Mouse (Mus musculus) spleen, postnatal 10 days (tissue): ENCODE data around the gene Srrd.
"Not testable (repeated sequence)": the region's sequence is repeated elsewhere in the genome, so short reads cannot be mapped to it uniquely, and the experiment has no call there.

Source experiments
- DNase-seq, 2 experiments: peaks; one replicate each; pipeline ENCODE4 v3.0.0; 2021 to 2022; ENCODE audit warnings: low spot score in 2 of 2

Srrd gene

DNA sequence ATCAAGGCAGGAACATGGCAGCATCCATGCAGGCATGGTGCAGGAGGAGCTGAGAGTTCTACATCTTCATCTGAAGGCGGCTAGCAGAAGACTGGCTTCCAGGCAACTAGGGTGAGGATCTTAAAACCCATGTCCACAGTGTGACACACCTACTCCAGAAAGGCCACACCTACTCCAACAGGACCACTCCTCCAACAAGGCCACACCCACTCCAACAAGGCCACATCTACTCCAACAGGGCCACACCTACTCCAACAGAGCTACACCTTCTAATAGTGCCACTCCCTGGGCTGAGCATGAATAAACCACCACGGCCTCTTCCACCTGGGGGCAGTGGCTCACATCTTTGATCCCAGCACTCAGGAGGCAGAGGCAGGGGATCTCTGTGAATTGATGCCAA is 23.5 kb downstream of the Srrd start:
- DNase-seq = not testable (repeated sequence)

DNA sequence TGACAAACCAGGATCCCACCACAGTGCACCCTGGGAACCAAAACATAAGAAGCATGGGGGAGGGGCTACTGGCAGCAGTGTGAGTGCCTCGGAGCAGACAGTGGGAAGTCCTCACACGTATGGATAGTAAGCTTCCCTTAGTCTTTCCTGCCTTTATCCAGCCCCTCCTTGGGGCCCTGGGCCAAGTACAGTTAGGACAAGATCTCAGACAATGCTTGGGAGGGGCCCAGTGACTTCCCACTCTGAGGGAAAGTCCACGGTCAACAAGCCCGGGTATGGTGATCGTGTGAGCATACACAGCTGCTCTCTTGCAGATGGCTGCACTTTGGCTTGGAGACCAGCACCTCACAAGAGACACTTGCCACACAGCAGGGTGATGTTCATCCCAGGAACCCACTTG is 25.5 kb downstream of the Srrd start:
- no peak for DNase-seq

DNA sequence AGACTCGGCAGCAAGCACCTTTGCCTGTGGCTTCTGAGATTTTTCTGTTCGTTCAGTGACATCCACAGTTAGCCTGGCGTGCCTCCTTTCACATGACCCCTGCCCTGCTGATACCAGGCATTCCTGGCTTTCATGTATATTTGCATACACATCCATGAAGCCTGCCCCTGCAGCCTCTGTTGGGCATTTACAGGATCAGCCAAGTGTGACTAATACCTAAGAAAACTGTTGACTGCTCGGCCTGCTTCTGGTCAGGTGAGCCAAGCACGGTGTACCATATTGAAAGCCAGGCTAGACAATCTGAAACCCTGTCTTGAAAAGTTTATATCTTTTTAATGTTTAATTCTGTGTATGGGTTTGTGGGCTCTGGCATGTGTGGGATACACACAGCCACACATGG is 26.4 kb downstream of the Srrd start:
- no peak for DNase-seq

DNA sequence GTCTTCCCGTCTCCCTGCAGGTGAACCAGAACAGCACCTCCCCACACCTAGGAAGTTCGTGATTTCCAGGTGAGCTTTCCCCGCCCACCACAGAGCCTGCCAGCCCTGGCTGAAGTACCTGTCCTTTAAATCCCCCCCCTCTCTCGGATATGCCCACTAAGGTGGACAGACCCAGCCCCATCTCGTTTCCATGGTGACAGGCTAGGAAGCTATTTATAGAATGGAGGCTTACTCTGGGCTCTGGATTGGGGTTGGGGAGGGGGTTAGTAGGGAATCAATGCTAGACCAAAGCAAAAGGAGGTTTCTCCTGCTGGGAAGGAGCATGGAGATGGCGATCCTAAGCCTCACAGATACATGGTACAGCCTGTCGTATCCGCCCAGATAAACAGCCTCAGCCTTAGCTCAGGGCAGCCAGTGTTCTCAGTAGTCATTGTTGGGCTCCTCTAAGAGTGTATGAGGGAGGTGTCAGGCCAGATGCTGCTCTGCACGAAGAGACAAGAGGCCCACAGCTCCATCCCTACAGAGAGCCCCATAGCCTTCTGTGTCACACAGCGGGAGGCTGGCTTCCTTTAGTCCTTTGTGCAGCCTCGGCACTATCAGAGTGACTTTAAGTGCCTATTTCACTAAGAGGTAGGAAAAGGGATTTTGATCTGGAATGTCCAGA is 29.5 kb downstream of the Srrd start:
- no peak for DNase-seq

DNA sequence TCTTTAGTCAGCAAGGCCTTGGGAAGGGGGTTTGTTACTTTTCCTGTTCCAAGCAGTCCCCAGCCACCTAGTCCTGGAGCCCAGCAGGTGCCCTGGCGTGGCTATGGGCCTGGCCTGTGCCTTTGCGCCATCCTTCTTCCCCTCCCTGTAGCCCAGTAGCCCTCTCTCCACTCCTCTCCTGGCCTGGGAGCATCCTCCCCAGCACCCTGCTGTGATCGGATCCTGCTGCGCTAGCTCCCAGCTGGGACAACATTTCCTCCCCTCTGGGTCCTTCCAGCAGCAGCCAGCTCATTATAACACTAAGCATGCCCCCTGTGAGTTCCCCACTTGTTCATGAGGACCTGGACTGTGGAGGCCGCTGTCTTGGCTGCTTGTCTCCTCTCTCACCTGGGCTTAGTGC is 37.0 kb downstream of the Srrd start:
- DNase-seq = no peak

DNA sequence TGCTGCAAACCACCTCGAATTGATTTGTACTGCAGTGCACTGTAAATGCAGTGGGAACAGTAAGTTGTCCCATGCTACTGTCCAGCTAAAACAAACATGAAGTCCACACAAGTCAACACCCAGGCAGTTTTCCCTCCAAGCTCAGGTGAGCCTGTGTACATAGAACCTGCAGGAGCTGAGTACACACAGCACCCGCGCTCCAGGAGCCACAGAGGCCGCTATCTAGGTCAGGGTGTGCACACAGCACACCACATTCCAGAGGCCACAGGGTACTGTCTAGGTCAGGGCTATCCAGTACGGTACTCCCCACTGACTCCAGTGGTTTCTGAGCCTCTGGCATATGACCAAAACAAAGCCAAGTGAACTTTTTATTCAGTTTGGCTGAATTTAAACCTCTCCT is 40.5 kb downstream of the Srrd start:
- DNase-seq = no peak

DNA sequence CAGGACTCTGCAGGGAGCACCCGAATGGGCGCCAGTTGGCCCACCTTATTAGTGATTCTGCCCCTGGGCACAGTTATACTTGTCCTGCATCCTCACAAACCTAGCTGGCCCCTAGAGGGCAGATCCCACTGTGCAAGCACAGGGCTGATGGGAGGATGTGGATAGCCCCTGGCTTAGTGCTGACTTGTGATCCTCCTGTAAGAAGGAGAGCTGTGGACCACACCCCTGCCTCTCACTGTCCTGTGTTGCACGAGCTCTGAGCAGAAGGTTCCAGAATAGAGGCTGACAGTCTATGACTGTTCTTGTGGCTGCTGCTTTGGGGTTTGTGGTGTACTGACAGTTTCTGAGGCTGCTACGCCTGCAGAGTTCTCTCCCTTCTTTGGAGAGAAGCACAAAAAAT is 41.1 kb downstream of the Srrd start:
- no peak for DNase-seq

DNA sequence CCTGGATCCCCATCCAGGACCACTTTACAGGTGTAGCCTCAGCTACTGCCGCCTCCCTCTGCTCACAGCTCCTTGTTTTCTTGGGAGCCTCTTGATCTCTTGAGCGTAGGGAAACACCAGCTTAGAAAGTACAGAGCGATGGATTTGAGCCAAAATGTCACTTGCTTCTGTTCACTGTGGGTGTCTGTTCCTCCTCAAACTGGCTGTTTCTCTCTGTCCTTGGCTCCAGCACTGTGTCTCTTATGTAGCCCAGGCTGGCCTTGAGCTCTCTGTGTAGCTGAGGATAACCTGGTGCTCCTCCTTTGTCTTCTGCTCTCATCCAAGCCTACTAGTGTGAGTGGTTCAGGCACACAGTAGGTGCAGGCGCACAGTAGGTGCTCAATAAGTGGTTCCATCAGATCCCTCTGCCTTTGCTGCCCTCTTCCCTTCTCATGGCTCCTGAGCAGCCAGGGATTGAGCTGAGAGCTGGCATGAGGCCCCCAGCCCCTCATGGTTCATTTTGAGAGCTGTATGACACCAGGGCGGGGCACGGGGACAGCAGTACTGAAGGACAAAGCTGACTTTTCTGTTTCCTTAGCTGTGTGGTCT is 42.0 kb downstream of the Srrd start:
- DNase-seq = no peak

DNA sequence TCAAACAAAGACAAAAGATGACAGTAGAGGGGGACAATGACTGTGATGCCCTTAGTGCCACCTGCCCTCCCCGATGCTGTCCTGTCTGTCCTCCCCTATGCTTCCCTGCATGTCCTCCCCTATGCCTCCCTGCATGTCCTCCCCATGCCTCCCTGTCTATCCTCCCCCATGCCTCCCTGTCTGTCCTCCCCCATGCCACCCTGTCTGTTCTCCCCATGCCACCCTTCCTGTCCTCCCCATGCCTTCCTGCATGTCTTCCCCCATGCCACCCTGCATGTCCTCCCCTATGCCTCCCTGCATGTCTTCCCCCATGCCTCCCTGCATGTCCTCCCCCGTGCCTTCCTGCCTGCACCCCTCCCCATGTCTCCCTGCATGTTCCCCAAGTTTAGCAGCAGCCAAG is 42.7 kb downstream of the Srrd start:
- no peak for DNase-seq

DNA sequence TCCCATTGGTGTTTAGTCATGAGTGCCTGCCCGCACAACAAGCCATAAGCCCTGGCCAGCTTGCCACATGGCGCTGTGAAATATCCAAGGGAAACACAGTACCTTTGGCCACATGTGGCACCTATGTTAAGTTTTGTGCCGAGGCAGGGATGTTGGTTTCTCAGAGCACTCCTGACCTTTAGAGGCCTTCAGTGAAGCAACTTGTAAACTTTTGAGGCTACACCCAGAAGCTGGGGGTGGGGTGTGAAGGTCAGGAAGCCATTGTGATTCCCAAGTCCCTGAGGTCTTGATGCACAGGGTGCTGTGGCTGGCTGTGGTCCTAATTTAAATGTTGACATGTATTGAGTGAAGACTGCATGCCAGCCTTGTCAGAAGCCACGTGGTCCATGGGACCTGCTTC is 43.4 kb downstream of the Srrd start:
- DNase-seq = no peak

DNA sequence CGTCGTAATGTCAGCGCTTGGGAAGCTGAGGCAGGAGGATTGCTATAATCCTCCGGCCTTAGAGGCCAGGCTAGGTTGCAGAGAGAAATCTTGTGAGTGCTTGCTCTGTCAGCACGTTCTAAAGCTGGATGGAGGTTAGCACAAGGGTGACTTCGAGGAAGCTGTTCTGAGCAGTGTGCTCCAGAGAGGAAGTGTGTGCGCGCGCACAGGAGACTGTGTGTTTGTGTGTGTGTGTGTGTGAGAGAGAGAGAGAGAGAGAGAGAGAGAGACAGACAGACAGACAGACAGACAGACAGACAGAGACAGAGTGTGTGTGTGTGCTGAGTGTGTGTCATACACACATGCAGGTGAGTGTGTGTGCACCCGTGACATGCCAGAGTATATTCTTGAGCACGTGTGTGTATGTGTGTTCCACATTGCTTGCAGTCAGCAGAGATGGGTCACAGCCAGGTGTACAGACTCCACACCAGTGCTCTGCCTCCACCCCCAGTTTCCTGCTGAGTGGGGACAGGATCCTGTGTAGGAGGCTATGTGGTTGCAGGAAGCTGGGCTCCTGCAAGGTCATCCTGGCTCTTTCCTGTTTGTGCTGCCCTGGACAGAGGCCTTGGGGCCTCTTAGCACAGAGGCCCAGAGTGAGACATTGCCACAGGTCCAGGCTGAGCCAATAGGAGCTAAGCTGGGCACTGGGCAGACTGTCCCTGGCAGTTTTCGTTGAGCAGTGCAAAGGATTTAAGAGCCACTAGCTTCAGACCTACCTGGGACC is 44.4 kb downstream of the Srrd start:
- peak in 1 of 2 experiments; percentile 48 for DNase-seq

DNA sequence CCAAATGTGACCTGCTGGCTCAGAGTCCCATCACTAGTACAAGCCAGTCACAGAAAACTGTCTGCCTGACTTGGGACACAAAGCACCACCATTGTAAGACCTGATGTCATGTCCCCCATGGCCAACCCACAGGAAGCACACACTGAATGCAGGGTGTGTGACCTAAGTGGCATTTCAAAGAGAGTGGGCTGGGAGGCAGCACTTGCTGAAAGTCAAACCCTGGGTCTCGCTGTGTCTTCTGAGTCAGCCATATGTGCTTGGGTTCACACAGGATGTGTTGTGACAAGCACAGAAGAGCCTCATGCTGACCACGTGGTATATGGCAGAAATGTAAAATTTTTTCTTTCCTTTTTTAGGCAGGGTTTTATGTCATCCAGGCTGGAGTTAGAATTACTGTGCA is 45.6 kb downstream of the Srrd start:
- no peak for DNase-seq

DNA sequence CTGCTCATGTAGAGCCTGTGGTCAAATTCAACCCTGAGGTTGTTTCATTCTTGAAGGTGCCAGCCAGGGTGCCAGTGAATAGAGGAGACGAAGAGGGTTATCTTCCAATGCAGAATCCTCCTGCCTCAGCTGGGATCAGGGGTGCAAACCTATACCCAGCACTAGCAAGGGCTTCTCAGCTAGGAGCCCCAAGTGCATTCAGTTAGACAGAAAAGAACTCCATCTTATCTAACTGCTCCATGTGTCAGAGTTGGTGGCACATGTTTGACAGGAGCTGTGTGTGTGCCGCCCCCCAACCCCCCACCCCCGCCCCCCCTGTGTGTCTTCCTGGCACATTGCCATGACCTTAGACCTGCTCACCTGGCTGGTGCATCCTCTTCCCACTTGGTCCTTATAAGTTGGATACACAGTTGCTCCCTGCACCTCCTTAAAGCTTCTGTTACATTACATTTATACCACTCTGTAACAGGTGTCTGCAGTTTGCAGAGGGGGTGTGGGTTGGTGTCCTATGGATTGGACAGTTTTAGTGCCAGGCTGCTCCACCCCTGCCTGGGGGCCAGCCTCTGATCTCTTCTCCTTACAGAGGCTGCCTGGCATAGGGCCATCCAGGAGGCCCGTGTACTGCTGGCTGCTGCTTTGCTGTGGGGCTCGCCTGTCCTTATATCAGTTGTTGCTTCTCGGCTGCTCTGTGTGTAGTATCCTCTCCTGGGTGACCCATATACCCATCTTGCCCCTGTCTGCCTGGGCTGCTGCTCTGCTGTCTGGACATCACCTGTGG is 46.2 kb downstream of the Srrd start:
- peak in 1 of 2 experiments; percentile 62 for DNase-seq

DNA sequence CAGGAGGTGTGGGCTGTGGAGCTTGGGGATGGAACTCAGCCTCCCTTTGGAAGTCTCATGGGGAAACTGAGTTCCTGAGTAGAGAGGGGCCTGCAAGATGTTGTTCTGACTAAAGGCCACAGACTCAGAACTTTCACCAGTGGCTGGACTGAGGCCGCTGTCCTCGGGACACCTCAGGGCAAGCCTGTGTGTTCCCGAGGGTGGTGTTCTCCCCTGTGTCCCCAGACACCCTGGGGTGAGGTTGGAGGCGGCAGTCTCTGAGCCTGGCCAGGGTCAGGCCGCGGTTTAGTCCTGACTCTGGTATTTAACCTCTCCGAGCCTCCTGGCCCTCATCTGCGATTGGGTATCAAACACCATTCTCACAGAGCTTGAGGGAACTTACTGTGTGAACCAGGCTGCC is 47.3 kb downstream of the Srrd start:
- no peak for DNase-seq

DNA sequence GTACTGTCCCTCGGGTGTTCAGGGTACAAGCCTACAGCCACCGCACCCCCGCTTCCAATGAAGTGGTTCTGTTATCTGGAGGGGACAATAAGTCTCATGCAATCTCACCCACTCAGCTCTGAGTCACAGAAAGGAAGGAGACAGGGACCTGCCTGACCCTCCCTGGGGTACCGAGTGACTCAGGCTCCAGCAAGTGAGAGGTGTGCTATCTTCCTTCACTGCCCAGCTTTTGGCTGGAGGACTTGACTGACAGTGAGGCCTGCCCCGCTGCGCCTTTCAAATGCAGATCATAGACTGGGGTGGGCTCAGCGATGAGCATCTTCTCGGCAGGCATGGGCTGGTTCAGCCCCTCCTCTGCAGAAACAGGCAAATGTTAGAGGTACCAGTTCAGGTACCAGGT is 47.7 kb downstream of the Srrd start:
- DNase-seq = no peak

DNA sequence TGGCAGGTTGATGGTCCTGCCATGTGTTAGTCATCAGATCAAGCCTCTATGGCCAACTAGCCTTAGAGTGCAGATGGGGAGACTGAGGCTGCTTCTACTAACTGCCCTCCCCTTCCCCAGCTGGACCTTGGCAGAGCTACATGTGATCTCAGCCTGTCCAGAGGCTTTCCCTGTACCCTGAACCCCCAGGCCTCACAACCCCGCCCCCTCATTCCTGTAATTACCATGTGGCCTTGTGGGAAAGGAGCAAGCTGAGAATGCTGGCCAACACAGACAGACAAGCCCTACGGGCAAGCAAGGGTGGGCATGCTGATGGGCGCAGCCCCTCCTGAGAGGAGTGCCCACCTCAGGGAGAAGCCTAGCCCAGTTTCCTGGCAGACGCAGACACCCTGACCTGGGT is 48.1 kb downstream of the Srrd start:
- DNase-seq = no peak

DNA sequence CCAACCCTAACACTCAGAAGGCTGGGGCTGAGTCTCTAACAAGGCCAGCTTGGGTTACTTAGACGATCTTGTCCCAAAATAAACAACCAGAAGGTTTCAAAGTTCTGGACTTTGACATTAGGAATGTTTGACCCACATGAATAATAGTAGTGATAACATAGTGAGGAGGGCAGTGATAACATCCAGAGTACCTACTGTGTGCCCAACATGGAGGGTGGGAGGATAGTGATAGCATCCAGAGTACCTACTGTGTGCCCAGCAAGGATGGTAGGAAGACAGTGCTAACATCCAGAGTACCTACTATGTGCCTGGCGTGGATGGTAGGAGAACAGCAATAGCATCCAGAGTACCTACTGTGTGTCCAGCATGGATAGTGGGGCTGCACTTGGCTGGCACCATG is 49.0 kb downstream of the Srrd start:
- no peak for DNase-seq

DNA sequence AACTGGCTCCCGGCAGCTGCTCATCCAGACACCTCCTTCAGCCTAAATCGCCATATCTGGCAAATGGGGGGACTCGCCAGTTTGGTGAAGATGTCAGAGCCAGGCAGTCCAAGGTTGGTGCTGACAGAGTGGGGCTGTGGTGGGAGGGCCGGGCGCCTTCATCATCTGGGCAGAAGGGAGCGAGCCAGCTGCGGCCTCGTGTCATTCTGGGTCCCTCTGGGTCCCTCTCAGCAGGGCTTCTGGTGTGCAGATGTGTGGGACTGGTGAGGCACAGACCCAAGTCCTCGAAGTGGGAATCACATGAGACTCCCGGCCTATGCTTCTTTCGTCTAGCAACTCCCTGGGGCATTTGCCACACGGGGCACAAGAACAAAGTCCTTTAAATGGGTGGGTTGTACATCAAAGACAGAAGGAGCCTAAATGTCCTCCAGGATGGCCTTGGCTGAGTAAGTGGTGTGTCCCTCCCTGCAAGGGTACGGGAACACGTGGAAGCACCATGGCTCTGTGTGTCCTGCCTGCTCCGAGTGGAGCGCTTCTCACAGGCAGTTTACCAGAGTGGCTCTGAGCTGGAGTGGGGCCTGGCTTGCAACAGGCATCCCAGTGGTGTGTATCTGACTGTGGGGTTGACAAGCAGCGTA is 50.4 kb downstream of the Srrd start:
- no peak for DNase-seq

DNA sequence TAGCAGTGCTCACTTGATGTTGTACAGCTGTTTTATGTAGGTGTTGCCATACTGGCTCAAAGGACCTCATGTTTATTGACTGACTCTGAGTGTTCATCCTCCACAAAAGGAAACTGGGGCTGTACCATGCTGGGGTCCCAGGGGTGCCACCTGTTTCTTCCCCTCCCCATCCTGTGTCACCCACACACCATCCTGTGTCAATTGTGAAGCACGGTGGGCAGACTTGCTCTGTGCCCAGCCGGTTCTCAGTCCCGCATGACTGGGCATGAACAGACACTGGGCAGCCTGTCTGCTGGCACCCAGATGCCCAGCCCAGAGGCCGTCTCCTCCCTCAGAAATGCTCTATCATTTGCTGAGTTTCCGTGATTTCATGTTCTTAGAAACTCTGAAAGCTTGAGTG is 51.0 kb downstream of the Srrd start:
- peak in 1 of 2 experiments; percentile 48 for DNase-seq

DNA sequence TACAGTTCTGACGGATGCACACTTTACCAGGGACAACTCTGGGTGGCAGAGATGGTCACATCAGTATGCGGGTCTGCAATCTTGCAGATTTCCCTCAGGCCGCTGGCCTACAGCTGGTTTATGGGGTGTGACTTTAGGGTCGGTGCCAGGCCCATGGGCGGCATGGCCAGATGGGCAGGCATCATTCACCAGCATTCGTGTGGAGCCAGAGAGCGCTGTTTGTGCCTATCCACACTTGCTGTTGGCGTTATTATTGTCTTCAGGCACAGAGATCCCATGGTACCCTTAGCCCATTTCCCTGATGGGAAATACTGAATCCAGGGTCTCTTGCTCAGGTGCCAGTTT is 52.3 kb downstream of the Srrd start:
- no peak for DNase-seq

DNA sequence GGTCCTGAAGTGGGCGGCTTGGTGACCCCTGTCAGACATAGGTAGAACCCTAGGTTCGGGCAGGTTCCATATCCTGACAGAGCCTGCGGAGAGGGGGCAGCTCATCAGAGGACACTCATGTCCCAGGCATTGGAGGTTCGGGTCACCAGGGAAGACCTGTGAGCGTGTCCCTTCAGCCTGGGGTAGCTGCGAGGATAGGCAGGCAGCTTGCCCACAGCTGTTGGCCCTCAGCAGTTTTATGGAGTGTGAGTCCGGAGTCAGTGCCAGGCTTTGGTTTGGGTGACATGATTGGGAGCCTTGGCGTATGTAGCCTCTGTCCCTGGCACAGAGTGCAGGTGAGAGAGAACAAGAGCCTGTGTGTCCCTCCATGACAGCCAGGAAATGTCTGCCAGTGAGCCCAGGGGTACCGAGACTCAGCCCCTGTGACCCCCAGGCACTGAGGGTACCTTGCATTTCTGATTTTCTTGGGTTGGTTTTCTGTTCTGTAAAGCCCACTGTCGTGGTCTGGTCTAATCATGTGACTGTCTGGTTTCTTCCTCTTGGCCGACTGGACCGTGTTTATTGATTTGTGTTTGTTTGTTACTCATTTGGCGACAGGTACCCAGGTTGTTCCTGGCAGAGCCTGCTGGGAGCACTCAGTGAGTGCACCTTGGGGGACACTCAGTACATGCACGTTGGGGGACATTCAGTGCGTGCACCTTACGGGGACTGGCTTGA is 52.9 kb downstream of the Srrd start:
- no peak for DNase-seq
